Mouse (Mus musculus) heart, postnatal 4 days (tissue): ENCODE results near the gene Ehbp1. TPM values are rescaled to one million over a fixed set of nuclear protein-coding genes. Genes with fewer than 3 reads are reported as not detected.

Source experiments
- DNase-seq: peaks from one replicate; pipeline ENCODE4 v3.0.0; 2021
- total RNA-seq, 2 experiments: library from RNA; stranded (reverse); gene quantifications; 2 replicates each; pipeline ENCODE4 v1.2.3; 2021

Gene Ehbp1
- total RNA-seq, 2 experiments from 2014 or later = 154 to 156 TPM

DNA sequence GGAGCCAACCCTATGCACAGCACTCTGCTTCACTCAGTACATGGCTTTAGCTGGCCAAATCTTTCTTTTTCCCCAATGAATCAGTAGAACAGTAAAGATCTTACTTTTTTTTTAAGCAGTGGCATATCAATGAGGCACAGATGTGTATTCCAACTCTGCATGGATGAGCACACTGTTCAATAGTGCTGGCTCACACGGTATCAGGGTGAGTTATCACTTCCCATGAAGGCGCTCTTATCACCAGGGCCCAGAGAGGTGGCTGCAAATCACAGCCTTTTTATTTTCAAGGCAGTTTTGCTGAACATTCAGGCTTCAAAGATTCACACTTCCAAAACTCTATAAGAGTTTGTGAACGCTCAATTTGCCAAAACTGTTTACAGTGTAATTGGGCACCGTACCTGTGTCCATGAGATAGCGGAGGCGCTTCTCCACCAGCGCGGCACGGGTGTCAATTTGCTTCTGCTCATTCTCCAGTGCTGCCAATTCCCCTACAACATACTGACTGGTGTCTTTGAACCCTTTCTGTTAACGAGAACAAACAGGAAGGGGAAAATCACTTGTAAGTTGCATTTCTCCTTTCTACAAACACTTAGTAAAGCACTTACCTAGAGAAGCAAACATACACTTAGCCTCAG, 288.9 kb downstream of the Ehbp1 start:
- no peak for DNase-seq

DNA sequence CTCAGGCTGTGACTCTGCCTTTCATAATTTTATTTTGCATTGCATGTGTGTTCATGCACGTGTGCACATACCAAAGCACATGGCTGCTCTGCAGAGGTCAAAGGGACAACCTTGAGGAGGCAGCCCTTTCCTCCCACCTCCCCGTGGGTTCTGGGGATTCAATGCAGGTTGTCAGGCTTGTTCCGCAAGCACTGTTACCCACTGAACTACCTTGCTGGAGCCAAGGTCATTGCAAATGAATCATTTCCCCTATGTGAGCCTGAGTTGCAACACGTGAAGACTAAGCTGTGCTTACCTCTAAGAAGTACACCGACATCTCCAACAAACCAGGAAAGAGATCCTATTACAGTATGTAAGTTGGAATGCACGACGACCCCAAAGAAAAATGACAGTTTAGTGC, 291.2 kb downstream of the Ehbp1 start:
- DNase-seq = no peak

DNA sequence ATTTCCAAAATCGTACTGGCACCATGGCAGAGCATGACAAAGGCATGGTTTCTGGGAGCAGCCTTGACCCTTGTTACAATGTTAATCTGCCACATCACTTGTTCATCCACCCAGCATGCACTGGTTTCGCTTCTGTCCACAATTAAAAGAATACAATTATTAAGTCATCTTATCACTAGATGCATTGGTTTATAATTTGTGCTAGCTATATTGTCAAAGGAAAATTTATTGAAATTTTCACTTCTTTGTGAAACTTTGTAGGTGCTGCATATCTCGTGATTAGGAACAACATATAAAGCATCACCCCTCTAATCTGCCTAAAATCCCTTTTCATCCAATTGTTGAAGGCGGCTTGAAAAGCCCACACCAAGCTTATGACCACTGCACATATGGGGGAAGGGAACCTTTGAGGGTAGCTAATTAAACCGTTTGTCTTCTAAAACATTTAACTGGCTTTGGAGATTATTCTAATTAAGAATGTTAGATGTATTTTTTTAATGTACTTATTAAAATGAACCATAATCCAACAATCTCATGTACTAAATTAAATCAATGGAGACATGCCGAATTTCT, 302.2 kb downstream of the Ehbp1 start:
- DNase-seq = no peak

DNA sequence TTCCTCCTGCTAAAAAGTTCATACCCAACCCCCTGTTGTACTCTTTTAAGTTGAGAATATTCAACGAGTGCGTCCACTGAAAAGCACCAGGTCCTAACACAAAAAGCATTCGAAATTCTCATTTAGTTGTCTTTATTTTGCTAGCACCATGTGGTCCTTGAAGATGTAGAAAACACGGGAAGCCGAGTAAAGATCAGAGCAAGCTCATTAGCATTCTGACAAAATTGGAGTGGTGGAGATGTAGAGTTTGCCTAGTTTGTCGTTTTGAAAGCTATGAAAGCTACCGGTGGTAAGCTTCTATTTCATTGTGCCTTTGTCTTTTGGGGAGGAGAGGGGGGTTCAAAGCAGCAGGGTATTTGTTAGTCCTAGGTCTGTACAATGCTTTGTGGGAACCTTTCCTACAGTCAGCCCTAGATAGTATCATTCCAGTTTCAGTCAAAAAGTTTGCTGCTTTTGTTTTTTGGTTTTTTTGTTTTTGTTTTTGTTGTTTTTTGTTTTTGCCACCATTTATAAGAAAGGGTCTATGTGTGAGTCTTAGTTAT, 307.5 kb downstream of the Ehbp1 start:
- no peak for DNase-seq

DNA sequence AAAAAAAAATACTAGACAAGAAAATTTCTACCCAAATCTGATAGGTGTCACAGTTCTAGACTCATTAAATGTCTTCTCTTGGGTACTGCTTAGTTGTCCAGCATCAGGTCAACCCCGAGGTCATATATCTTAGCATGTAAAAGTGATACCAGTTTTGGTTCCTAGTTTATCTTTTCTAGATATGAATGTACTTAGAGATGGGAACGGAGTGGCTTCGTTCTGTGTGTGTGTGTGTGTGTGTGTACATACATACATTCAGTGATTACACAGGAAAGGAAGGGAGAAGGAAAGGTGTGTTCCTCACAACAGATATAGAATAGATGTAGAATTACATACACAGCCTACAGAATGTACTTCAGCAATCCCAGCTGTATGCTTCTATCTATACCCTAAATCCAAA, 308.5 kb downstream of the Ehbp1 start:
- DNase-seq = no peak

DNA sequence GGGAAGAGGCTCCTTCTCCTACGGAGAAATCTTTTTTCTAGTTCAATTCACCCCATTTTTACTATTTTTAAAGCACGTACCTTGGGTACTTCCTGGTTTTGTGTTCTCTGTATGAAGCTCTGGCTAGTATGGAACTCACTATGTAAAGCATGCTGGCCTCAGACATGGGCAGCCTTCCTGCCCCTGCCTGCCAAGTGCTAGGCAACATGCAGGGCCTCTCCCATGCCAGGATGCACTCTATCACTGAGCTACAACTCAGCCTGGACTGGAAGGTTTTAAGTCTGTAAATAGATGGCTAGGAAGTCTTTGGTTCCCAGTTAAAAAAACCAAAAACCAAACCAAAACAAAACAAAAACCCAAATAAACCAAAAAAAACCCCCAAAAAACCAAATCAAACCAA, 321.5 kb downstream of the Ehbp1 start:
- DNase-seq = no peak

DNA sequence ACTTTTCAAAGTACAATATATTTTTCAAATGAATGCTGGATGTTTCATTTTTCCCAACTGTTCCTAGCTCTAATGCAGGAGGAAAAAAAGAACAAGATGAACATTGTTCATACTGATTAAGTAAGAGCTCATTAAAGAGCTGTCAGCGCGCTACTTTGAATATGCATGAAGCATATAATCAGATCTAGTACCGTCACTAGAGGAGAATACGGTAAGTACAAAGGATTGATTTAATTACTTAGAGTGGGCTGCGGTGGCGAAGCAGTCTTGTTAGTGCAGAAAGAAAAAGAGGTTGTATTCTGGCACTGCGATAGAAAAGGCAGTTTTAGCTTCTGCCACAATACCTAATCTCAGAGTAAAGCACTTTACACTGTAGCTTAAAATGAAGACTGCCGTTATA, 324.6 kb downstream of the Ehbp1 start:
- DNase-seq = no peak

DNA sequence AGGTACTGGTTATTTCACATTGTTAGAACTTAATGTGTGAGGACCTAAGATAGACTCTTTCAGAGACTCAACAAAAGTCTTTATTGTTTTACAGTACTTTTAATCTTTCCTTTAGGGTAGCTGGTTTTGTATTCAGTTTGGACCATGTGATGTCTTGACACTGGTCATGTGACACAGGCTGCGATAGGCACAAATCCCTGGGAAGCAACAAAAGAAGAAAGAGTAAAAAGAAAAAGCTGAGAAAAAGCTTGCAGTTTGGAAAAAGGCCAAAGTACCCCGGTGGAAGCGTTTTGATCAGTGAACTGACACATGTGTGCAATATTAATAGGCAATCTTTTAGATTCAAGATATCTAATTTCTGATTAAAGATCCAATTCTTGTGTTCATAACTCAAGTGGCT, 325.8 kb downstream of the Ehbp1 start:
- no peak for DNase-seq

DNA sequence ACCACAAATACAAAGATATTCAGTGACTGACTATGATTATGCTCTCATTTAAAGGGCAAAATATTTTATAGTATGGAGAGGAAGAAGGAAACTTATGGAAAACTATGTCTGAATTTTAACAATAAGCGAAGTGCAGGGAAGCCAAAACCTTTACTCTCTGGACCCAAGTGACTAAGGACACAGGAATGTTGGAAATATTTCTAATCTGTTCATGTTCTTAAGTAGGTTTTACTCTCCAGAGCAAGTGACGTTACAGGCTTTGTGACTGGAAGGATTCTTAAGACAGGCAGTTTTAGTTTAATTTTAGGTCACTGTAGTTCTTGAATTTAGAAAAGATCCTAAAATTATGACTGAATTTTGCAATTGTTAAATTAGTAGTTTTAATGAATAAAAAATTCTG, 333.3 kb downstream of the Ehbp1 start:
- DNase-seq = no peak

DNA sequence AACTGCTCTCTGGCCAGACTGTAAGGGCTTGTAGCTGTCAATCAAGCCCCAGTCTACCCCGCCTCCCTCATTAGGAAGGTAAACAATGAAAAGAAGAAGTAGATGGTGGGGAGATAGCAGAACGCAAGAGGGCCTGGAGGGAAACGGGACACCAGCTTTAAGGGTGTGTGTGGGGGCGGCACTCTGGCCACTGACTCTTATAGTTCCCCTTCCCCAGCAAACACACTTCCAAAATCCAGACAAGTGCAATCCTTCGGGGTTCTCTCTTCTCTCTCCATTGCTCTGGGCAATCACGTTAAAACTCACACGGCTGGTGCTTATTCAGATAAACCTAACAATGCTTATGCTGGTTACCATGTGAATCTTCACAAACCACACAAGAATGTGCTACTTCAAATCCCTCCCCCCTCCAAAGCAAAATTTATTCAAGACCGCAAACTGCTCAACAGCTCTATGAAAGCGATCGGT, 333.9 kb downstream of the Ehbp1 start:
- no peak for DNase-seq

DNA sequence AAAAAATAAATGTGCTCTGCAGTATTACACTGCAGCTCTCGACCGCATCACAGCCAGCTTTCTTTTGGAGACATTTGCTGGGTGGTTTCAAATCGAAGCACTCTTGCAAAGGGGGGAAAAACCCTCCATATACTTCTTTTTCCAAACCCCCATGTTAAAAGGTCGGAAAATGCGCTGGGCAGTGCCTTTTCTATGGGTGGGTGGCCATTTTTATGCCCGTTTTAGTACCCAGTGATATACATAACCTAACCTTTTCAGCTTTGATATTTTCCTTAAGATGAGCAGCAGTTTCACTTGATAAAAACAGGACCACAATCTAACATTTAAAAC, 334.3 kb downstream of the Ehbp1 start:
- no peak for DNase-seq

DNA sequence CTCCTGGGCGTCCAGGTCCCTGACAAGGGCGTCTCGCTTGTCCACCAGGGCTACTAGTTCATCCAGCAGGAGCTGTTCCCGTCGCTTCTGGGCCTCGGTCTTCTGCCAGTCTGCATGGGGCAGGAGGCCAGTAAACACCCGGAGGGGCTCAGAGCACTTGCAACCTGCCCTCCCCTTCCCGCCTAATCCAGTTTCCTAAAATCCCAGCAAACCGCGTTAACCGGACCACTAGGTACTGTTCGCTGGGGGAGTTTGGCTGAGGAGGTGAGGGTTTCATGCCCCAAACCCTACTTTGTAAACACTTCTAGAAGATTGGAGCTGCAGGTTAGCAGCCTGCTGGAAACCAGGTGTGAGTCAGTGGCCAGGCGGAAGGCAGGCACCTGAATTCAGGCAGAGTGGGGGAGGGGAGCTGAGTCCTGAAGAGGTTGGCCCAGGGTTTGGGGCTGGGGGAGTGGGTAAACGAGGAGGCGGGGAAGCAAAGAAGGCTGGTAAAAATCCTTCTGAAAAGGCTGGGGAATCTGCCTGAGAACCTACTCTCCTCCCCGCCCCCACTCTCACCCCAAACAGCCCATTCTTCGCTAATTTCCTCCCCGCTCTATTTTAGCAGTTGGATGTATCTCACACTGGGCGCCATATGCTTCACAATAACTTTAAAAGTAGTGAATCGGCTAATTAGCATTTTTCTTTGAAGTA, 334.9 kb downstream of the Ehbp1 start:
- no peak for DNase-seq

DNA sequence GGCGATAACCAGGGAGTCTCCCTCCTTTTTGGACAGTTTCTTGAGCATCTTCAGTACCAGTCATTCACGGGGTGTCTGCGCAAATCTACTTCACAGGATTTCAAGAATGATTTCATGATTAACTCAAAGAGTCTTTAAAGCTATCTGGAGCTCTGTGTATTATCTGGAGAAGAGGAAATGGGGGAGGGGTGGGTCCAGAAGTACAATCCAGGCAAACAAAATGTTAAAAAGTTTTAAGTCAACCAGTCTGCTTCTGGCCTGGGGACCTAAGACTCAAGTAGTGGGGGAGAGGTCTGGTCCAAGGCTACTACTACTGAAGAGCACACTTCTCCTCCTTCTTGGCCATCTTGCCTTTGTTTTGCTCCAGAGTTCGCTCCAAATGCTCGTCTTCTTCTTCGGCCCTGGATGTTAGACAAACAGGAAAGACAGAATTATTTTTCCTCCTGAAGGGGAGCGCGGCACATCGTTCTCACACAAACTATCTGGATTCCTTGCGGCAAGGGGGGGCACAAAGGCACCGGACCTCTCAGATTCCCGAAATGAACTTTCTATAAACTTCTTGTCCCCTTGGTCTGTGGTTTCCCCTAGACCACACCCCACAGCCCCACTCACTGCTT, 335.5 kb downstream of the Ehbp1 start:
- no peak for DNase-seq

DNA sequence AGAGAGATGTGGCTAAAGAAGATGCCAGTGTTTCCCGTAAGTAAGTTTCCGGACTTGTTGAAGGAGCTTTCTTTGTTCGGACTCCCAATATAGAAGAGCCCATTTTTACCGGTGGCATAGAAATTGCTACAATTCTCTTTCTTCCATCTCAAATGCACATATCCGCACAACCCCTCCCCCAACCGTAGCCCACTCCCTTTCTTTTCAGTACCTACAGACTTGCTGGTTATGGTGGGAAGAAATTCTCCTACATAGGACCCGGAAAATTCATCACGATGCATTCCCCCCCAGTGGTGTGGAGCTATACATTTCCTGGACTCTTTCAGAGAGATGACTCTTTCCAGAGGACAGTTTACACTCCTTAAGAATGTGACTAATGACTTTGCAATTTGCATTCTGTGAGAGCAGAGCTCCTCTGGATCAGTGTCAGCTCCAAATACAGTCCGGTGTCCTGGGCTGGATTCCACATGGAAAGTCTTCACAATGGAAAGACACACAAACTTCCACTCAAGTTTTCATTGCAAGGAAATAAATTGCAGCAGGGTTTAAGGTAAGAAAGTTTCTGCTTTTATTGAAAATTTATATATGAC, 336.7 kb downstream of the Ehbp1 start:
- DNase-seq = no peak

DNA sequence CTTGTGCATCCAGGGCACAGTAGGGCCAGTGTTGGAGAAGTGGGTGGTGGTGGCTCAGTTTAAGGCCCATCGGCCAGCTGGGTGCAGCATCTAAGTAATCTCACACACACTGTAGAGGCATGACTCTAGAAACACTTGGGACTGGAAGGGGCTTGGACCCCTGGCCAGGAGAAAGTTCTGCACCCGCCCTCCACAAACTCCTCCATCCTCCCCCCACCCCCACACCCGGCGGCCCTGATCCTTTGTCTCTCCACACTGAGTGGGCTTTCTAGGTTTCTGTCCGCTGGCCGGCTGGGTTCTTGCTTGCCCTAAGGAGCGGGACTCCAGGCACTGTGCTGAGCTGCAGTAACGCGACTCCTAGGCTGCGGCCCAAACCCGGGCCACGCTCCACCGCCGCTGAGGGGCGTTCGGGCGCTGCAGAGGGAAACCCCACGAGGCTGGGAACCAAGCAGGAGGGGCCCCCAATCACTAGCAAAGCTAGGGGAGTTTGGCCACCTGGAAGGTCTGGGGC, 337.7 kb downstream of the Ehbp1 start:
- DNase-seq = peak; percentile 23

DNA sequence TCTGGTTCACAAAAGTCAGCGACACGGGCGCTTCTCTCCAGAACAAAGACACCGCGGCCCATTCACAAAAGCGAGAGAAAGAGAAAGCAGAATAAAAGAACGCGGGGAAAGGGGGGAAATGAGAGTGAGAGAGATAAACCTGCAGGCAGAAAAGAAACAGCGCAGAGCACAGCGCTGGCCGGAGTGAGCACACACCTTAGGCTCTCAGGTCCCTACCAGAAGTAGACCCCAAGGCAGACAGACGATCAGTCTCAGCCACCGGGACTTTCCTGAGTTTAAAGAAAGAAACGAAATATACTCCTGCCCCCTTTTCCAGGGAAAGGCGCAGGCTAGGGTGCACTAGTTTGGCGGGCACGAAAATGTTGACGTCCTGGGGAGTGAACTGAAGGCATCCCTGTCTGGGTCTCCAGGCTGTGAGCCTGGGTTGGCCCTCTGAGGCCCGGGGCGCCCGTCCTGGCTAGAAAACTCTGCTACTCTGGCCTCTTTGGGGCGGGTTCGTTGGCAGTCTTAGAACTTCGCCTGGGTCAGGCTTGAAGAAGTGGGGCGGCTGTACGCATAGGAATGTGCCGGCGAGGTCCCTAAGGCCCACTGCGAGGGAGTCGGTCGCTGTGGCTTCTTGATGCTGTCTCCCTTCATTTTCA, 338.6 kb downstream of the Ehbp1 start:
- peak; percentile 26 for DNase-seq

DNA sequence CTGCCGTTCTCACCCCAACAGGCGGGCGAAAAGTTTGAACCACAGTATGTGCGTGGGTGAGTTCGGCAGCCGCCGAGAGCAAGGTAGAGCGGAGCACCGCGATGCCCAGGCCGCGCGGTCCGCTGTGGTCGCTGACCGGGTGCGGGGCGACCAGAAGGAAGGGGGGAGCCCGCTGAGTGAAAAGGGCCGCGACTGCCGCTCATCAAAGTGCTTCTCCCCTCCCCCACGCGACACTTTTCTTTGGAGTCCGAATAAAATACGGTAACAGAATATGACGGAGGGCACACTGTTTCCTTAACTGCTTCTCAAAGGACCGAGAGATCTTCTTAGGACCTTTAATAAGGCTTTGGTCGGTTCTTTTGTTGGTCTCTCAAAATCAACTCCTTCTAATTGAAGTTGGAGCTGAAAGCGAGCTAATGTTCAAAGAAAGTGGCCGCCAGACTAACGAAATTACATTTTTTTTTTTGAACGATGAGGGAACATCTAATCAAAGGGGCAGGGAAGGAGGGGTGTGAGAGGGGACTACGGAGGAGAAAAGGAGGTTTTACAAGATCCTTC, 339.2 kb downstream of the Ehbp1 start, which contains the start of gene Otx1:
TSS of gene Otx1 (minus strand) at position 115 of the 558 bp plus-strand sequence.
- peak; percentile 18 for DNase-seq

DNA sequence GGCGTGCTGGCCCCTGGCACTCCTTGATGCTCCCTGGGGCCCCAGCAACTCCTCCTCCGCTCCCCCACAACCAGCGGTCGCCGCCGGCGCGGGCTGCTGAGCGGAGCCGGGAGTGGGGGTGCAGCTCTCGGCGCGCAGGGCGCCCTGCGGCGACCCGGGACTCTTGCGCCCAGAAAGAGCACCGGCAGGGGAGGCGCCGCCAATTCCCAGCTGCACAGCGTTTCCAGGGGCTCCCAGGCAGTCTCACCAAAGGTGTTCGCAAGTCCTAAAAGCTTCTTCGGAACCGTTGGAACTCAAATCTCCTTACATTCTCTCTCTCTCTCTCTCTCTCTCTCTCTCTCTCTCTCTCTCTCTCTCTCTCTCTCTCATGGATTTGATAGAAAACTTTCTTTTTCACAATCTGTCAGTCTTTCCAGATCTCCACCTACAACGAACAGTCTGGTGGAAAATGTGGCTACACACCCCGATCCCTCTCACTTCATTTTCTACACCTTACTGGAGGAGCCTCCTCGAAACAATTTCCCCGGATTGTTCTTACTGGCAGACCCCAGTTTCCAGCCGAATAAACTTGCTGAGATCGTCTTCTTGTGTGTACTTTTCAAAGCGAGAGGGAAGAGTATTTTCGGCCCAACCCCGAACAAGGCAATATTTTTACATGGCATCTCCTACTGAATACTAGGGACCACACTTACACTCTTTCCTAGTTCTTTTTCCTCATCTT, 339.9 kb downstream of the Ehbp1 start:
- DNase-seq = peak; percentile 58

DNA sequence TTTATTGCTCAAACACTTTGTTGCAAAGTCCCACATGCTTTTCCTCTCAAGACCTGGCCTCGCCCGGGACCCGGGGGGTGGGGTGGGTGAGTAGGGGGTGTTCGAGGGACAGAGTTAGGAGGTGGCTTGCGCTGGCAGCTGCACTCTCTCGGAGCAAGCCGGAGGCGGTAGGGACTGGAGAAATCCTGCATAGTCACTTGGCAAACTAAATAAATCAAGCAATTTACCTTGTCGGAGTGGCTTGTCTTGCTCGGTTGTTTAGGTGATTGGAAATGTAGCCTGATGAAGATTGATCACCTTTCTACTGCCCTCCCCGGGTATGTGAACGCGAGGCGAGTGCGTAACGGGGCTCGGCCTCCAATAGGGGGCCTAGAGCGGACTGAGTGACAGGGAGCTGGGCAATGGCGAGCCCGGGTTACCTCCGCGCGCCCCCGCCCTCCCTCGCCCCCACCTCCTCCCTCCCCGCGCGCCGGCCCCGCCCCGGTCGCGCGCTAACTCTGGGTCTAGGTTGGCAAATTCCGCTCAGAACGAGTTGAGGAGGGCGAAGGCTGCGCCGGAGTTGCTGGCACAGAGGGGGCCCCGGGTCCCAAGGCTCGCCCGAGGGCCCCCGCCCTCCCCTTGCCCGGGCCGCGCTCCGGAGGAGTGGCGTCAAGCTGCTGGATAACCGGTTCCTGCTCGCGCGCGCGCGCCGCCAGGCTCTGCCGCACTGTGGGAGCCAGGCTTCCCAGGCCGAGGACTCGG, 340.6 kb downstream of the Ehbp1 start:
- DNase-seq = peak; percentile 62

DNA sequence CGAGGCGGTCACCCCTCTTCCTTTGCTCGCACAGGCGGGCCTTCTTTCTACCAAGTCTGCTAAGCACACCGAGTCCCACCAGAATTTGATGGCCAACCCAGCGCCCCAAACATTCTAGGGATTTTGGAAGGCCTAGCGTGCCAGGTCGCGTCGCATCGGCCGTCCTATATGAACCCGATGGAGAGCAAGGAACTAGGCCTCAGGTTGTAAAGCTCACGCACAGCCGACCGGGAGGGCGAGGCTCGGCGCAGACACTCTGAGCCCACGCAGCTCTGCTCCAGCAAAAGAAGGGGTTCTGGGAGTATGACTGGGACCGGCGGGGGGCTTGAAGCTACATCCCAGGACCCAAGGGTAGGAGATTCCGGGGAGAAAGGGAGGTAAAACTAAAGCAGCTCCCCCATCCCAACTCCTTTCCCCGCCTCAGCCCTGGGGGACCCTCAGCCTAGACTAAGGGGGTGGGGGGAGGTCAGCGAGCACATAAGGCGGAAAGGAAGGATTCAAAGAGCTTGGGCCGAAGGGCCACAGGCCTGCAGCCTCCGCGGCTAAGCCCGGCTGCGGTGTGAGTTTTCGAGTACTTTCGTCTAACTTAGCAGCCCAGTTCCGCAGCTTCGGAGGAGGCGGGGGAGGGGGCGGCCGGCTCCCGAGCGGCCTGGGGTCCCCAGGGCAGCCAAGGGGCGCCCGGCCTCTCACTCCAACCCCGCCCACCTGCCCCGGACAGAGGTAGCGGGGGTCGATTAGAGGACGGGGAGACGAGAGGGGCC, 341.6 kb downstream of the Ehbp1 start:
- no peak for DNase-seq
